Mouse (Mus musculus): ENCODE measurements at regions not wholly inside any gene's neighbourhood (a gene's known extent, or its start where the extent isn't known, plus 50 kb on each side); places are given as distances from the start of the nearest gene placed in this dataset.

GRCm38 (mm10) chr1:128758802-128759481, 166.8 kb upstream of the Cxcr4 start:
- Histone ChIP-seq H3K9ac (replicated peaks; ENCODE audit: low read length) (no peak overlapping the region), H3K9me3 (ENCODE audit: control insufficient read depth, low read length) (no peaks in the 10 kb centered on the region), H3K27ac (replicated peaks; ENCODE audit: low read depth, low read length) (peak overlapping the region; percentile 17; the same call in 1 of the 2 replicates), H3K4me1 (ENCODE audit: control insufficient read depth, insufficient read depth, low read length) (0 out of 2 replicates have a peak, but pooled peaks cover 7% of the 10 kb centered on the region), H3K27me3 (ENCODE audit: control insufficient read depth, insufficient read depth, low read length) (no peaks in the 10 kb centered on the region), H3K36me3 (ENCODE audit: control insufficient read depth, insufficient read depth, low read length) (no peaks in the 10 kb centered on the region), H3K4me3 (replicated peaks; ENCODE audit: low read depth, low read length) (no peak overlapping the region), H3K4me2 (ENCODE audit: low read length) (no peak overlapping the region)
- WGBS, result 58% methylated on average over 11 of the region's 11 CpGs
- peak; percentile 43 for DNase-seq
- peak; percentile 73; the same call in 1 of the 2 replicates for ATAC-seq (ENCODE audit: low FRiP score, low TSS enrichment)

- H3K4me1 ChIP-seq (ENCODE audit: control insufficient read depth, insufficient read depth, low read length), result 0 out of 2 replicates have a peak, but pooled peaks cover 7% of the 10 kb centered on the region
- H3K9ac ChIP-seq (replicated peaks; ENCODE audit: low read length), result no peak overlapping the region
- ATAC-seq (ENCODE audit: low FRiP score, low TSS enrichment), result no peak; the same call in 1 of the 2 replicates
- peak; percentile 15 for DNase-seq
- no peaks in the 10 kb centered on the region for H3K36me3 ChIP-seq (ENCODE audit: control insufficient read depth, insufficient read depth, low read length)
- WGBS, result 61% methylated on average over 13 of the region's 13 CpGs
- H3K27me3 ChIP-seq (ENCODE audit: control insufficient read depth, insufficient read depth, low read length), result no peaks in the 10 kb centered on the region
- no peak overlapping the region for H3K4me3 ChIP-seq (replicated peaks; ENCODE audit: low read depth, low read length)
- H3K27ac ChIP-seq (replicated peaks; ENCODE audit: low read depth, low read length), result 0 out of 2 replicates have a peak overlapping the region, but pooled peaks have one; percentile 10
- no peak overlapping the region for H3K4me2 ChIP-seq (ENCODE audit: low read length)
- H3K9me3 ChIP-seq (ENCODE audit: control insufficient read depth, low read length), result no peaks in the 10 kb centered on the region
These were observed 166.3 kb upstream of the Cxcr4 start for GRCm38 (mm10) chr1:128758294-128758801.

- Histone ChIP-seq H3K27ac (replicated peaks; ENCODE audit: low read depth, low read length) (no peak overlapping the region), H3K4me2 (ENCODE audit: low read length) (no peak overlapping the region), H3K27me3 (ENCODE audit: control insufficient read depth, insufficient read depth, low read length) (no peaks in the 10 kb centered on the region), H3K4me3 (replicated peaks; ENCODE audit: low read depth, low read length) (no peak overlapping the region), H3K9me3 (ENCODE audit: control insufficient read depth, low read length) (no peaks in the 10 kb centered on the region), H3K36me3 (ENCODE audit: control insufficient read depth, insufficient read depth, low read length) (no peaks in the 10 kb centered on the region), H3K4me1 (ENCODE audit: control insufficient read depth, insufficient read depth, low read length) (0 out of 2 replicates have a peak, but pooled peaks cover 3% of the 10 kb centered on the region), H3K9ac (replicated peaks; ENCODE audit: low read length) (no peak overlapping the region)
- no peak; the same call in 1 of the 2 replicates for ATAC-seq (ENCODE audit: low FRiP score, low TSS enrichment)
- WGBS, result 37% methylated on average over 3 of the region's 3 CpGs
- DNase-seq, result peak; percentile 50
These were observed 161.4 kb upstream of the Cxcr4 start for GRCm38 (mm10) chr1:128753427-128754012.

GRCm38 (mm10) chr1:128749437-128749994, 157.4 kb upstream of the Cxcr4 start:
- H3K4me1 ChIP-seq (ENCODE audit: control insufficient read depth, insufficient read depth, low read length), result no peaks in the 10 kb centered on the region
- no peaks in the 10 kb centered on the region for H3K9me3 ChIP-seq (ENCODE audit: control insufficient read depth, low read length)
- ATAC-seq (ENCODE audit: low FRiP score, low TSS enrichment) (no peak), DNase-seq (no peak)
- H3K9ac ChIP-seq (replicated peaks; ENCODE audit: low read length), result no peak overlapping the region
- no peak overlapping the region for H3K4me2 ChIP-seq (ENCODE audit: low read length)
- no peak overlapping the region for H3K4me3 ChIP-seq (replicated peaks; ENCODE audit: low read depth, low read length)
- WGBS, result 78% methylated on average over 5 of the region's 5 CpGs
- H3K27ac ChIP-seq (replicated peaks; ENCODE audit: low read depth, low read length), result no peak overlapping the region
- no peaks in the 10 kb centered on the region for H3K27me3 ChIP-seq (ENCODE audit: control insufficient read depth, insufficient read depth, low read length)
- H3K36me3 ChIP-seq (ENCODE audit: control insufficient read depth, insufficient read depth, low read length), result no peaks in the 10 kb centered on the region

- Histone ChIP-seq H3K4me1 (ENCODE audit: control insufficient read depth, insufficient read depth, low read length) (no peaks in the 10 kb centered on the region), H3K9ac (replicated peaks; ENCODE audit: low read length) (no peak overlapping the region), H3K27ac (replicated peaks; ENCODE audit: low read depth, low read length) (no peak overlapping the region), H3K9me3 (ENCODE audit: control insufficient read depth, low read length) (no peaks in the 10 kb centered on the region), H3K36me3 (ENCODE audit: control insufficient read depth, insufficient read depth, low read length) (no peaks in the 10 kb centered on the region), H3K27me3 (ENCODE audit: control insufficient read depth, insufficient read depth, low read length) (no peaks in the 10 kb centered on the region), H3K4me3 (replicated peaks; ENCODE audit: low read depth, low read length) (no peak overlapping the region), H3K4me2 (ENCODE audit: low read length) (no peak overlapping the region)
- ATAC-seq (ENCODE audit: low FRiP score, low TSS enrichment) (no peak), DNase-seq (no peak)
- WGBS, result 94% methylated on average over 12 of the region's 12 CpGs
These were observed 155.2 kb upstream of the Cxcr4 start for GRCm38 (mm10) chr1:128747196-128747790.

GRCm38 (mm10) chr1:128746461-128747009, 154.4 kb upstream of the Cxcr4 start:
- ATAC-seq (ENCODE audit: low FRiP score, low TSS enrichment) (no peak), DNase-seq (no peak)

GRCm38 (mm10) chr1:128740616-128741015, 148.5 kb upstream of the Cxcr4 start:
- DNase-seq (peak; percentile 19), ATAC-seq (ENCODE audit: low FRiP score, low TSS enrichment) (no peak)
- H3K4me3 ChIP-seq (replicated peaks; ENCODE audit: low read depth, low read length), result no peak overlapping the region
- H3K27ac ChIP-seq (replicated peaks; ENCODE audit: low read depth, low read length), result no peak overlapping the region
- H3K4me2 ChIP-seq (ENCODE audit: low read length), result no peak overlapping the region
- 87% methylated on average over 2 of the region's 2 CpGs for WGBS
- no peaks in the 10 kb centered on the region for H3K4me1 ChIP-seq (ENCODE audit: control insufficient read depth, insufficient read depth, low read length)
- no peaks in the 10 kb centered on the region for H3K9me3 ChIP-seq (ENCODE audit: control insufficient read depth, low read length)
- H3K36me3 ChIP-seq (ENCODE audit: control insufficient read depth, insufficient read depth, low read length), result no peaks in the 10 kb centered on the region
- H3K27me3 ChIP-seq (ENCODE audit: control insufficient read depth, insufficient read depth, low read length), result no peaks in the 10 kb centered on the region
- H3K9ac ChIP-seq (replicated peaks; ENCODE audit: low read length), result no peak overlapping the region

More at GRCm38 (mm10) chr1:128746461-128747009, 154.4 kb upstream of the Cxcr4 start:
- H3K4me2 ChIP-seq (ENCODE audit: low read length), result no peak overlapping the region
- no peak overlapping the region for H3K9ac ChIP-seq (replicated peaks; ENCODE audit: low read length)
- no peaks in the 10 kb centered on the region for H3K36me3 ChIP-seq (ENCODE audit: control insufficient read depth, insufficient read depth, low read length)
- no peak overlapping the region for H3K27ac ChIP-seq (replicated peaks; ENCODE audit: low read depth, low read length)
- no peaks in the 10 kb centered on the region for H3K27me3 ChIP-seq (ENCODE audit: control insufficient read depth, insufficient read depth, low read length)
- H3K4me3 ChIP-seq (replicated peaks; ENCODE audit: low read depth, low read length), result no peak overlapping the region
- WGBS, result 58% methylated on average over 3 of the region's 3 CpGs
- H3K4me1 ChIP-seq (ENCODE audit: control insufficient read depth, insufficient read depth, low read length), result no peaks in the 10 kb centered on the region
- H3K9me3 ChIP-seq (ENCODE audit: control insufficient read depth, low read length), result no peaks in the 10 kb centered on the region

- Histone ChIP-seq H3K4me1 (ENCODE audit: control insufficient read depth, insufficient read depth, low read length) (no peaks in the 10 kb centered on the region), H3K27me3 (ENCODE audit: control insufficient read depth, insufficient read depth, low read length) (no peaks in the 10 kb centered on the region), H3K9ac (replicated peaks; ENCODE audit: low read length) (no peak overlapping the region), H3K27ac (replicated peaks; ENCODE audit: low read depth, low read length) (no peak overlapping the region), H3K9me3 (ENCODE audit: control insufficient read depth, low read length) (no peaks in the 10 kb centered on the region), H3K4me3 (replicated peaks; ENCODE audit: low read depth, low read length) (no peak overlapping the region), H3K4me2 (ENCODE audit: low read length) (no peak overlapping the region), H3K36me3 (ENCODE audit: control insufficient read depth, insufficient read depth, low read length) (no peaks in the 10 kb centered on the region)
- 89% methylated on average over 4 of the region's 4 CpGs for WGBS
- ATAC-seq (ENCODE audit: low FRiP score, low TSS enrichment), result no peak
- no peak for DNase-seq
These were observed 146.1 kb upstream of the Cxcr4 start for GRCm38 (mm10) chr1:128738152-128738551.
